Mouse (Mus musculus): ENCODE data around the gene Rsc1a1.
A peak's percentile ranks its signal among the peaks of the same experiment; 100 is the strongest.

The Rsc1a1 gene

DNA sequence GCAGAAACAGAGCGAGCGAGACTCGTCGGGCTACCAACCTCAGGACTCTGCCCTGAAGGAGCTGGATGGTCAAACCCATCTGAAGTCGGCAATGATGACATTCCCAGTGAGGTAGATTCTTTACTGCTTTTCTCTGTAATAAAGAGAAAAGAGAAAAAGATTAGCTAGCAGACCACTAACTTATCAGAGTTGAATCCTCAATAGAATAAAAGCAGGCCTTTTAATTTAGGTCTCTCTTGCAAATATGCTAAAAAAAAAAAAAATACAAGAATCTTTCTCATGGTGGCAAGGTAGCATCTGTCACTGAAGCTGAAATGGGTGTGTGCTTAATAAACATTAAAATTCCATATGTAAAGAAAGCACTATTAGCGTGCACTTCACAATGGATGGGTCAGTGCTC is at the start of gene Rsc1a1:
Rsc1a1 (minus strand) TSS at position 101 of the 400 bp plus-strand sequence.
- no peak for DNase-seq (ENCODE audit: low read depth, low spot score)

DNA sequence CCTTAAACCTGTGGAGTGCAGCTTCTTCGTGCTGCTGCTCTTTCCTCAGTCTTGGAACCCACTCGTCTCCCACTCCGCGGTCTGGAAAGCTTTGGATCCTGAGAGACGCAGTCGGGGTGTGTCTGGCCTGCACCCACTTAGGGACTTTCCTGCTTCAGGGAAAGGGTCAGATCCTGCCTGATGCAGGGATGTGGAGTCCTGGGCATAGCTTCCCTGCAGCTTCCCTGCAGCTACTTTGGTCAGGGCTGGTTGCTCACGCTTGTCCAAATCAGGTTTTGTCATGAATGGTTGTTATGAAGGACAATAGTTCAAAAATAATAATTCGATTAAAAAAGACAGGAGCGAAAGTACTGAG is 49.8 kb upstream of the Rsc1a1 start:
- no peak for DNase-seq (ENCODE audit: low read depth, low spot score)

DNA sequence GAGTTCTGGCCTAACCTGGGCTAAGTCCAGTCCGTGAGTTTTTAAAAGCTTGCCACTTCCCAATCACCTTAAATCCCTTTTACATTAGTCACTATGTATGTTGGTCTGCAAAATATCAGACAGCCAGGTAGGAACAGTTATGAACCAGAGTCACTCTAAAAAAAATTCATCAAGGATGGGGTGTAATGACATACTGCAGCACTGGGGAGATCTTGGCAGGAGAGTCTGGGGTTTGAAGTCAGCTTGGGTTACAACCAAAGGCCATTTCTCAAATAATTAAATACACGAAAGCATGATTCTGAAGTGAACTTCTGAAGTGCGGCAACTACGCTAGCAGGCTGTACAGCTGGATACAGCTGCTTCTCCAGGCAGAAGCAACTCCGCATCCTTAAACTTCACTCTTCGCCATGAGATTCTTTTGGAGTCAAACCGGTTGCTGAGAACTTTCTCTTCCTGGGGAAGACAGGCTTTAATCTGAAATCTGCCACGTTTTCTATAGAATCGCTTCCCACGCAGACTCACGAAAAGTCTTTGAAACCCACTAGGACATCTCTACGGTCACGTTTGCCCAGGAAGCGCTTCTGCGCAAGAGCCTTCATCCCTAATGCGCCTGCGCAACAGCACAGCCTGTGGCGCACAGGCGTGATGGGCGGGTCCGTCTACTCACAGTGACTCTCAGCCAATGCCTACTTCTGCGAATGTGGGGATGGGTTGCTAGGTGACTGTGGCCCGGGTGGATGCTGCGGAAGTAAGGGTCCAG is 49.2 kb upstream of the Rsc1a1 start:
- DNase-seq (ENCODE audit: low read depth, low spot score) = peak; percentile 90

DNA sequence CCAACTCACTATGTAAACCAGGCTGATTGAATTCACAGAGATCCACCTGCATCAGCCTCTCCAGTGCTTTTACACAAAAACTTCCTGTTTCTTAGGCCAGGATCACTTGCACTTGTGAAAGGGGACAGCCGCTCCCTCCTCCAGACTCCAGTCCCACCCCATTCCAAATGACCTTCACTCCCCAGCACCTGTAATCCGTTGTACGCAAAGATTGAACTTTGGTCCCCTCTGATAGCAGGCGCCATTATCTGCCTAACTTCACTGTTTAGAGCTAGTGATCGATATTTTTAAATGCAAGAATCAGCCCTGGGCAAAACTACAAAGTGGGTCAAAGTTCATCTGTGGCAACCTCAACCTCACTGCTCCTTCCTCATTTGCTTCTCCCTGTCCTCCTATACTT is 46.4 kb upstream of the Rsc1a1 start:
- DNase-seq (ENCODE audit: low read depth, low spot score) = no peak

DNA sequence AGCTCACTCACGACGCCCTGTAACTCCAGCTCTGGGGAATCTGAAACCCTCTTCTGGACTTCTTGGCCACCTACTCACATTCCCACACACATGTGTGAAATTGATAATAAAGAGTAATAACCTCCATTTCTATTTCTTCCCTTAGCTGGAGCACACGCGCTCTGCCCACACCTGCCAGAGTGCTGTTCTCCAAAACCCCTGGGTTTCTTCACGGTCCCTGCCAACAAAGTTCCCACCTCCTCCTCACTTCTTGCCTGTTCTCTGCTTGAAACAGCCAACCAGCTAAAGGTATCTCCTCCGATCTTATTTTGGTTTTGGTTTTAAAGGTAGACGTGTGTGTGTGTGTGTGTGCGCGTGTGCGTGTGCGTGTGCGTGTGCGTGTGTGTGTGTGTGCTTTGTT is 45.0 kb upstream of the Rsc1a1 start:
- DNase-seq (ENCODE audit: low read depth, low spot score) = no peak

DNA sequence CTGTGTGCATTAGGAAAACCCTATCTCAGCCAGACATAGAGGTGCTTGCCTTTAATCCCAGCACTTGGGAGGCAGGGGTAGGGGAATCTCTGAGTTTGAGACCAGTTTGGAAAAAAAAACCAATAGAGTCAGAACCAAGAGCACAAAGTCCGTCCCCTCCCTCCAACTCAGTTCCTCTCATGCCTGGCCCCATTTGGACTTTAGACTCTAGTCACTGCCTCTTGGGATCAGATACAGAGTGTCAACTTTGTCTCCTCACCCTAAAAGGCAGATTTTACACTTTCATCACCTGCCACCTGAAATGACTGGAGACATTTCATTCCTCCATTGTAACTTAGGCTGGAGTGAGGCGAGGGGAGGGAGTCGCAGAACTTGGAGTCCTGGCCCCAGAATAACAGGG is 43.9 kb upstream of the Rsc1a1 start:
- DNase-seq (ENCODE audit: low read depth, low spot score) = no peak

DNA sequence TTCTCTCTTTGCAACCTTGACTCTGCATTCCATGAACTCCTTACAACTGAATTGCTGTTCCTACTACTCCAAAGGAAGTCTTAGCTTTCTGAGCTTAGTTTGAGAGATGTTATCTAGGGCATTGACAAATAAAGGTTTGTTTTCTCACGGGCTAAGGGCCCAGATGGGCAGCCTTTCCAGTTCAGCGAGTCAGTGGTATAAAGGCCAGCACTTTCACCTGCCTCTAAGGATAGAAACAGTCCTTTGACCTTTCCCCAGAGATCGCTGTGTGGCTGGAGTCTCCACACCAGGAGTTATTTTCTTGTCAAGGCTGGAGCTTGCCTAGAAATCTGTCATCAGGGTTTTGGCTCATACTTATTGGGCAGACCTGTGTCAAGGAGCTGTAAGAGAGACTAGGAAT is 40.3 kb upstream of the Rsc1a1 start:
- DNase-seq (ENCODE audit: low read depth, low spot score) = no peak

DNA sequence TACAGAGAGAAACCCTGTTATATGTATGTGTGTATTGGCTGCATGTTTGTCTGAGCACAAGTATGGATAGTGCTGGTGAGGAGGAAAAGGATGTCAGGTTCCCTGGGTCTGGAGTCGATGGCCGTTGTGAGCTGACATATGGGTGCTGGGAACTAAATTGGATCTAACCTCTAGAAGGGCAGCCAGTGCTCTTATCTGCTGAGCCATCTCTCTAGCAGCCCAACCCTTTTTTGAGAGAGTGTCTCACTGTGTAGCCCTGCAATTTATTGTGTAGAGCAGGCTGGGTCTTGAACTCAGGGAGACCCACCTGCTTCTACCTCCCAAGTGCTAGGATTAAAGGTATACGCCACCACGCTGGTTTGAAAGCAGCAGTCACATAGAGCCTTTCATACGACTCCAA is 39.9 kb upstream of the Rsc1a1 start:
- DNase-seq (ENCODE audit: low read depth, low spot score) = no peak

DNA sequence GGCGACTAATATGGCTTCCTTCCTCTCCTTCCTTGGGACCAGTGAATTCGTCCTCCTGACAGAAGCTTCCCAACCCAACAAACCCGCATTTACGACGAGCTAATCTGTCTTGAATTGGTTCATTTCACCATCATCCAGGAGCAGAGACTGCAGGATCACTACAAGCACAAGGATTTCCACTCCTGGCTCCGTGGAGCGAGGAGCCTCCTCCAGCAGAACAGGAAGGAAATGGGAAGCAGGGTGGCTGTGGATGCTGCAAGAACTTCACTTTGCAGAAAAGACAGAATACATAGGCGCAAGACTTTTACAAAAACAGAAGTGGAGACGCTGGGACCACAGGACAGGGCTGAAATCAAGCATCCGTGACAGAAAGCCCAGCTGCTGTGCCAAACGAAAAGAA is 39.2 kb upstream of the Rsc1a1 start:
- DNase-seq (ENCODE audit: low read depth, low spot score) = no peak

DNA sequence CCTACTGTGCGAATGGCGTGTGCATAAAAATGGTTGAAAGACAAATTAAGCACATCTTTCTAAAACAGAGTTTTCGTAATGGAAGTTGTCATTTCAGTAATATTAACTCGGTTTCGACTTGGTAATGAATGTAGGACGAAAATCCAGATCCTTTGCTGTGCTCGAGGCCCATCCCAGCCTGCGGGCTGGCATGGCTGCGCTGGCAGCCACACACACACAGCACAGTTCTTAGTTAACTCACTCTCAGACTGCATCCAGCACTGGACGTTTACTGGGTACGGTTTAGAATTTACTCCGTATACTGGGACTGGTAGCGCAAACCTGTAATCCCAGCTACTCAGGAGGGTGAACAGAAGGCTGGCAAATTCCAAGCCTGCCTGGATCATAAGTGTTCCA is 38.3 kb upstream of the Rsc1a1 start:
- DNase-seq (ENCODE audit: low read depth, low spot score) = no peak

DNA sequence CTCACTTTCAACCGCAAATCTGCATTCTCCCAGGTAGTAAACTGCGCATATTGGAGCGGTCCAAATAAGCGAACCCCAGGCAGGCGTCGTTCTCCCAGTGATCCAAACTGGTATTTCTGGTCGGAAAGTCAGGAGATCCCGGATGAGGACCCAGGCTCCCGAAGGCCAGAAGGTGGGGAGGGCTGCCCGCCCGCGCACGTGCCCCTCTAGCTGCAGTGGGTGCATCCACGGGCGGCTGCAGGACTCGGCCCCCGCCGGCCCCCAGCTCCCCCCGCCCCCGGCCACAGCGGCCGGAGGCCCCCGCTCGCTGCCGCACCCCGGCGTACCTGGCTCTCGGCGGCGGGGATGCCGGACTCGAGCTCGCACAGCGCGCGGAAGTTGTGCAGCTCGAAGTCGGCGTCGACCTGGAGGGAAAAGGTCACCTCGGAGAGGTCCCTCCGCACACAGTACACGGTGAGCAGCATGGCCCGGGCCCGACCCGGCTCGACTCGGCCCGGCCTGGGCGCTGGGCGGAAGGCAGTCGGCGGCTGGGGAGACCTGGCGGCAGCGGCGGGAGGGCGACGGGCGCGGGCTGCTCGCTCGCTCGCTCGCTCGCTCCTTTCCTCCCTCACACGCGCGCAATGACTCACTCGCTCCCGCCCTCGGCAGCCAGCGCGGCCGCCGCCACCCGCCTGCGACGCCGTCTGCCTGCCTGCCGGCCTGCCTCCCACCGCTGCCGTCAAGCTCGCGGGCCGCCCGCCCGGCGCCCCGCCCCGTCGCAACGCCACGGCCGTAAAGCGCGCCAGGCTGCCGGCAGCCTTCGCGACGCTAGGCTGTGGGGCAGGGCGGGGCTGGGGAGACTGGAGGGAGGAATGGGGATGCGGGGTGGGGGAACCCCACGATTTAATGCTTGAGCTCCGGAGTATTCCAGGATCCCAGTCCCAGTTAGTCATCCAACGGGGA is 37.6 kb upstream of the Rsc1a1 start, which contains the start of gene Ddi2:
Ddi2 (minus strand) TSS at position 689 of the 942 bp plus-strand sequence.
- peak; percentile 78 for DNase-seq (ENCODE audit: low read depth, low spot score)

DNA sequence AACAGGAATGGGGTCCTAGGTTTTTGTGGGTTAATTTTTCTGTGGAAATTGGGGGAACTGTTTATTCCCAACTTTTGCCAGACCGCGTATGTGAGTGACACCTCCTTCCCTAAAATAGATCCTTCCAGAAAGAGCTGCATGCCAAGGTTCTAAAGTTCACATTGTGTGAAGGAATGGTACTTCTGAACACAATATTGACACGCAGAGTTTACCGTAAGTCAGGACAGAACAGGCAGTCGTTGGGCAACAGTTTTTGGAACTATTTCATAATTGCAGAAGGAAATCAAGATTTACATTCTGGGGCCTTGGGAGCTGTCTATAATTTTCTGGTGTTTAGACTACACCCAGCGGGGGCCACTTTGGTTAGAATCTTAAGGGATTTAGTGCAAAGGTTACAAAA is 36.6 kb upstream of the Rsc1a1 start:
- DNase-seq (ENCODE audit: low read depth, low spot score) = no peak

DNA sequence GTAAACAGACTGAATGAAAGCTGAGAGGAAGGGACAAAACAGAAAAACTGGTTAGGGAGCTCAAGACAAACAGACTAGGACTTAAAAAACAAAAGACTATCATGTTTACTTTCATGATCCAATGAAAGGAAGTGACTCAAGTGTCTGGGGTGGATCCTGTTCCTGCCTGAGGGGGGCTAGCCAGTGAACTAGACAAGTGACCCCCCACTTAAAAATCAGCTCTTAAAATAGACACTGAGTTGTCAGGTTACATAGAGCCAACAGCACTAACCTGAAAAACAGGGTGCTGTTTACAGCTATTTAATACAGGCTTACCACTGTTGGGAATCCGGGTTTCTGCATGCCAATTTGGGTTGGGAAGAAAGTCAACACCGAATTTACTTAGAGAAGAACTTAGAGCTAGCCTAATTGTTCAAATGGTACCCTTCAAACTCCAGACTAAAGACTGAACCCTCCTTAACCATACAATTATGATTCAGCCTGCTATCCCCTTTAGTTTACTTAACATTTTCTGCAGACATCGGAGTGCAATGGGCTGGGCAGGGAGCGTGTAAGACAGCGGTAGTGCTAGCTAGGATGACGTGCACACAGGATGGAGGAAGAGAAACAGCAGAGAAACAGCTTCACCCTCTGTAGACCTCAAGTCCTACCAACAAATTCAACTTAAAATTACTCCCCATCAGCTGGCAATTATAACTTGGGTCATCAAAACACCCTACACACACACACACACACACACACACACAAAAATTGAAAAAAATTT is 35.5 kb upstream of the Rsc1a1 start:
- DNase-seq (ENCODE audit: low read depth, low spot score) = no peak

DNA sequence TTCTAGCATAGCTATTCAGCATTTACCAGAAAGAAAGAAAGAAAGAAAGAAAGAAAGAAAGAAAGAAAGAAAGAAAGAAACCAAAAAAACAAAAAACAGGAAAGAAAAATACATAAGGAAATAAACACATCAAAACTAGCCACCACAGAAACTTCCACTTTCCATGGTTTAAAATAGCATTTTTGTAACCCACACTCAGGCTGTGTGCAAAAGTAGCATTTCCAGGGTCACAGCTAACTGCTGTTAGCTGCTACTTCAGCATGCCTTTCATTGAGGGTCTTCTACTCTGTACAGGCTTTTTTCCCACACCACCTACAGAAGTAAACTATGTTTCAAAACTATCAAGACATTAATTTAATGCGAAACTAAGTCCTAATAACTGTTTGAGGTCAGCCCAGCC is 33.9 kb upstream of the Rsc1a1 start:
- no peak for DNase-seq (ENCODE audit: low read depth, low spot score)

DNA sequence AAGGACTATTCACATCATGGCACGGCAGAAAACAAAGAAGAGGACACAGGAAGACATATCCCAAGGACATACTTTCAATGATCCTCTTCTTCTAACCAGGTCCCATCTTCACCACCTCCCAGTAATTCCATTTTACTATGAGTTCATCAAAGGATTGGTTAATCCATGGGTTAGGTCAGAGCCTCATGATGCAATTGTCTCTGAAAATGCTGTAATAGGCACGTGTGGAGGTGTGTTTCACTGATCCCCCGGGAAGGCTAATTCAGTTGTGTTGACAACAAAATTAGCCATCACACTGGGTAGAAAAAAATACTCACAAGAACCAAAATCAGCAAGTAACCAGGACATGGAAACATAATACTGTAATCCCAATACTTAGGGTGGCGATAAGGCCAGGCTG is 32.2 kb upstream of the Rsc1a1 start:
- no peak for DNase-seq (ENCODE audit: low read depth, low spot score)

DNA sequence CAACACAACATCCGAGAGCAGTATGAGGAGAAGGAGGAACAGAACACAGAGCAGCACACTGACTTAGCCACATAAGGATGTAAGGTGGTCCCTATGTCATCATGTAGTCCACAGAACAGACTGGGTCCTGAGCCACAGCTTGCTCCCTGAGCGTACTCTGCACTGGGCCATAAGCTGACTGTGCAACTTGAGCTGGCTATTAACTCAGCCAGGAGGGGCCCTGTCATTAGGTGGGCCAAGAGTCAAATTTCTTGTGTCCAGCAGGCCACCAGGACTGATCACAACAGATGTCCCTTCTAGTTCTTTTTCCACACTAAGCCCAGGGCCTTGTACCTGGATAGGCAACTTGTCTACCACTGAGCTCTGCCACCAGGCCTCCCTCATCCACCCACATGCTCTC is 29.6 kb upstream of the Rsc1a1 start:
- no peak for DNase-seq (ENCODE audit: low read depth, low spot score)

DNA sequence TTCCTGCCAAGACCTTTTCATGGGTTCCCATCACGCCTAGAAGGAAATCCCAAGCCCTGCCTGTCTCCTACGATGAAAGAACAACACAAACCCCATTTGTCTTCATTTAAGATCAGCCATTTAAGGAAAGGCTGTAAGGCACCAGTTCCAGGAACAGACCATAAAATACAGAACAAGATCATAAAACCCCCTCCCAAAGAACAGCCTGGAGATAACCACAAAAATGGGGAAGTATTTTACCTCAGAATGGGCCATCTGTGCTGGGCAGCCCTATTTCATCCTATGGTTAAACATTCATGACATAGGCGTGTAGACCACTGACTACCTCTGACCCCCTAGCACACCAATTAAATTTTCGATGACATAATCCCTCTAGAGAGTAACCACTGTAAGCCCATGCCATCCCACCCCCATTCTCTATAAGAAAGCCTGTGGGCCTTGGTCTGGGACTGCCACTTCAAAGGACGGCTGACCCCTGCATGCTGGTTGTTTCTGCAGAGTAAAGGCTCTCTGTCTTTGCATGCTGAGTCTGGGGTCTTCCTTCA is 28.3 kb upstream of the Rsc1a1 start:
- no peak for DNase-seq (ENCODE audit: low read depth, low spot score)

DNA sequence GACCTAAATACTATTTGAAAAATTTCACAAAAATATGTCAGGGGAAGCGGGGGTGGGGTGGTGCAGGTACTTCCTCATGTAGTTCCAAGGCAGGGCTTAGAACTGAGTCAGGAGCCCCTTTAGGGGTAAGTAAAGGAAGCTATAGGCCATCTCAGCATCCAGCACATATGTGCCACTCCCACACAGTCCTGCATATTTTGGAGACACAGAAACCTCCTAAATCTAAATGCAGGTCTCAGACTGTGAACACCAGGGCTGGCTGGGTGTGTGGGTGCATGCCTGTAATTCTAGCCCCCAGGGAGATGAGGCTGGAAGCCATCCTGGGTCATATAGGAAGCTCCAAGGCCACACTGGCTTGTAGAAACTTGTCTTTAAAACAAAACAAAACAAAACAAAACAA is 25.9 kb upstream of the Rsc1a1 start:
- DNase-seq (ENCODE audit: low read depth, low spot score) = no peak

DNA sequence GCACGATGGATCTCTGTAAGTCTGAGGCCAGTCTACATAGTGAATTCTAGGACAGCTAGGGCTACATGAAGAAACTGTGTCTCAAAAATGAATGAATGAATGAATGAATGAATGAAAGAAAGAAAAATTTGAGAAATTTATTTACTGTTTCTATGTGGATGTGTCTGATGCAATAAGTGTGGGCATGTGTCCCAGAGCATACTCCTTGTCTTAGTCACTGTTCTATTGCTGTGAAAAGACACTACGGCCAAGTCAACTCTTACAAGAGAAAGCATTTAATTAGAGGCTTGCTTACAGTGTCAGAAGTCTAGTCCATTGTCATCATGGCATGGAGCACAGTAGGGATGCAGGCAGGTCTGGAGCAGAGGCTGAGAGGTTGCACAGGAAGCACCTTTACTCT is 23.6 kb upstream of the Rsc1a1 start:
- DNase-seq (ENCODE audit: low read depth, low spot score) = no peak

DNA sequence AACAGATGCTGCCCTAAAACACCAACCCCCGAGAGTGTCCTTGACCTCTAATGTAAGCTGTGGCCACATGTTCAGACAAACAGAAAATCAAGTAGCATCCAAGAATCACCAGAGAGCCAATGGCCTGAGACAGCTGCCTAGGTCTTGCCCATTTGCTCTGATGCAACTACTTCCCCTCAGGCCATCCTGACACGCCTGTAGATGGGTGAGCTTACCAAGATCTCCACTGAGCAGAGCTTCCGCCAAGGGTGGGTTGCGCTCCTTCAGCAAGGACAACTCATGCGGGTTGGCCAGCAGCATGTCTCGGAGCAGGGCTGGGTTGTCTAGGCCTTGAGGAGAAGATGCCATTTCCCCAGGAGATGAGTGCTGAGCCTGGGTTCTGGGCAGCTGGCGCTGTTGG is 22.6 kb upstream of the Rsc1a1 start:
- no peak for DNase-seq (ENCODE audit: low read depth, low spot score)

DNA sequence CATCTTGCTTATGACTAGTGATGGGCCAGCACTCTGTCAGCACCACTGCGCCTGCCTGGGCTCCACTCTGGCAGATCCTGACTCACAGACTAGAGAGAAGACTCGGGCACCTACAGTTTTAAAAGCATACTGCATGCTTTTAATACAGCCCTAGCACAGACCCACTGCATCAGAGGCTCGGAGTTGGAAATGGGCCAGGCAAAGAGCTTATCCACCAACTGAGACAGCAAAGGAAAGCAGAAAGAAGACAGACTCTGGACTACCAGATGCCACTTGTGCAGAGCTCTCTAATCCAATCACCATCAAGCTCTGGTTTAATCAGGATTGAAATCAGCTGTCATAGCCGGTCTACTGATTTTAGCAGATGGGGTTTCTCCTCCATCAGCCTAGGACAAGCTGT is 19.9 kb upstream of the Rsc1a1 start:
- DNase-seq (ENCODE audit: low read depth, low spot score) = no peak

DNA sequence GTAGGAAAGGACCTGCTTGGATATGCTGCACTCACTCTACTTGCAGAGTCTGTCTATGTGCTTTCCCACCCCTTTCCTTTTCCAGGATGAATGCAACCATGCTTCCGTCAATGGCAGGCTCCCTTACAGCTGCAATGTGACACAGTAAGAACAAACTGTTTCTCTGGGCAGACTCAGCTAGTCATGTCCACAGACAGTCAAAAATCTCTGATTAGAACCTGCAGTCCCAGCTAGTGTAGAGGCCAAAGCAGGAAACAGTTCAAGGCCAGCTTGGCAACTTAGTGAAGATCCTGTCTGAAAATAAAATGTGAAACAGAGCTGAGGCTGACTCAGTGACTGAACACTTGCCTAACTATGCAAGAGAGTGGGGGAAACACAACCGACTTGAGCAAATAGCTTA is 19.2 kb upstream of the Rsc1a1 start:
- no peak for DNase-seq (ENCODE audit: low read depth, low spot score)
